Mouse (Mus musculus): ENCODE measurements at regions not wholly inside any gene's neighbourhood (a gene's known extent, or its start where the extent isn't known, plus 50 kb on each side); places are given as distances from the start of the nearest gene placed in this dataset.

- no peak for DNase-seq (ENCODE audit: extremely low spot score, low spot score)
- Histone ChIP-seq H3K27me3 (ENCODE audit: poor library complexity, severe bottlenecking) (peaks cover 84% of the 10 kb centered on the region), H3K27ac (no peak overlapping the region), H3K4me3 (no peak overlapping the region), H3K4me1 (0 out of 2 replicates have a peak, but pooled peaks cover 4% of the 10 kb centered on the region), H3K9me3 (peaks cover 8% of the 10 kb centered on the region), H3K36me3 (replicated peaks) (no peaks in the 10 kb centered on the region)
- WGBS: 78% methylated on average over 11 of the region's 11 CpGs
Observed at GRCm38 (mm10) chr5:106392213-106392612, 65.8 kb downstream of the Barhl2 start.

- no peak overlapping the region for H3K4me3 ChIP-seq
- H3K27ac ChIP-seq: peak overlapping the region; percentile 7; the same call in 1 of the 2 replicates
- peaks cover 8% of the 10 kb centered on the region for H3K9me3 ChIP-seq
- H3K4me1 ChIP-seq: peaks cover 41% of the 10 kb centered on the region
- H3K27me3 ChIP-seq (ENCODE audit: poor library complexity, severe bottlenecking): peaks cover 100% of the 10 kb centered on the region
- H3K36me3 ChIP-seq (replicated peaks): no peaks in the 10 kb centered on the region
- no peak for DNase-seq (ENCODE audit: extremely low spot score, low spot score)
- whole genome bisulfite sequencing: 64% methylated on average over 7 of the region's 7 CpGs
Observed at GRCm38 (mm10) chr5:106386621-106387020, 71.3 kb downstream of the Barhl2 start.

GRCm38 (mm10) chr5:106385838-106386237 is 72.1 kb downstream of the Barhl2 start:
- no peak overlapping the region for H3K27ac ChIP-seq
- DNase-seq (ENCODE audit: extremely low spot score, low spot score): peak; percentile 38
- no peaks in the 10 kb centered on the region for H3K36me3 ChIP-seq (replicated peaks)
- H3K9me3 ChIP-seq: peaks cover 8% of the 10 kb centered on the region
- peaks cover 100% of the 10 kb centered on the region for H3K27me3 ChIP-seq (ENCODE audit: poor library complexity, severe bottlenecking)
- 37% methylated on average over 8 of the region's 8 CpGs for WGBS
- peaks cover 41% of the 10 kb centered on the region for H3K4me1 ChIP-seq
- H3K4me3 ChIP-seq: no peak overlapping the region

GRCm38 (mm10) chr5:106385219-106385618 is 72.7 kb downstream of the Barhl2 start:
- WGBS: 40% methylated on average over 6 of the region's 6 CpGs
- peaks cover 100% of the 10 kb centered on the region for H3K27me3 ChIP-seq (ENCODE audit: poor library complexity, severe bottlenecking)
- H3K27ac ChIP-seq: no peak overlapping the region
- no peaks in the 10 kb centered on the region for H3K36me3 ChIP-seq (replicated peaks)
- no peak overlapping the region for H3K4me3 ChIP-seq
- peaks cover 5% of the 10 kb centered on the region for H3K9me3 ChIP-seq
- H3K4me1 ChIP-seq: peaks cover 41% of the 10 kb centered on the region
- DNase-seq (ENCODE audit: extremely low spot score, low spot score): no peak

- Histone ChIP-seq H3K27ac (peak overlapping the region; percentile 63; the same call in 1 of the 2 replicates), H3K36me3 (replicated peaks) (no peaks in the 10 kb centered on the region), H3K9me3 (no peaks in the 10 kb centered on the region), H3K27me3 (ENCODE audit: poor library complexity, severe bottlenecking) (peaks cover 100% of the 10 kb centered on the region), H3K4me3 (no peak overlapping the region), H3K4me1 (peaks cover 41% of the 10 kb centered on the region)
- DNase-seq (ENCODE audit: extremely low spot score, low spot score): no peak
- WGBS: 50% methylated on average over 6 of the region's 6 CpGs
Observed at GRCm38 (mm10) chr5:106384138-106384770, 73.7 kb downstream of the Barhl2 start.

GRCm38 (mm10) chr5:106381919-106382318 is 76.0 kb downstream of the Barhl2 start:
- Histone ChIP-seq H3K4me1 (peaks cover 34% of the 10 kb centered on the region), H3K27ac (no peak overlapping the region), H3K9me3 (no peaks in the 10 kb centered on the region), H3K27me3 (ENCODE audit: poor library complexity, severe bottlenecking) (peaks cover 97% of the 10 kb centered on the region), H3K4me3 (no peak overlapping the region), H3K36me3 (replicated peaks) (no peaks in the 10 kb centered on the region)
- DNase-seq (ENCODE audit: extremely low spot score, low spot score): no peak
- WGBS: 88% methylated on average over 3 of the region's 3 CpGs

- peaks cover 89% of the 10 kb centered on the region for H3K27me3 ChIP-seq (ENCODE audit: poor library complexity, severe bottlenecking)
- no peak overlapping the region for H3K4me3 ChIP-seq
- H3K36me3 ChIP-seq (replicated peaks): no peaks in the 10 kb centered on the region
- 41% methylated on average over 9 of the region's 9 CpGs for WGBS
- peaks cover 22% of the 10 kb centered on the region for H3K4me1 ChIP-seq
- H3K9me3 ChIP-seq: no peaks in the 10 kb centered on the region
- H3K27ac ChIP-seq: no peak overlapping the region
- no peak for DNase-seq (ENCODE audit: extremely low spot score, low spot score)
Observed at GRCm38 (mm10) chr5:106380631-106381285, 77.2 kb downstream of the Barhl2 start.

GRCm38 (mm10) chr5:106376781-106377525 is 81.0 kb downstream of the Barhl2 start:
- peaks cover 3% of the 10 kb centered on the region; the same call in 1 of the 2 replicates for H3K9me3 ChIP-seq
- H3K36me3 ChIP-seq (replicated peaks): no peaks in the 10 kb centered on the region
- no peak for DNase-seq (ENCODE audit: extremely low spot score, low spot score)
- no peak overlapping the region for H3K4me3 ChIP-seq
- WGBS: 90% methylated on average over 25 of the region's 25 CpGs
- H3K27ac ChIP-seq: no peak overlapping the region
- H3K27me3 ChIP-seq (ENCODE audit: poor library complexity, severe bottlenecking): peaks cover 51% of the 10 kb centered on the region
- no peaks in the 10 kb centered on the region; the same call in 1 of the 2 replicates for H3K4me1 ChIP-seq

GRCm38 (mm10) chr5:106367831-106368230 is 90.1 kb downstream of the Barhl2 start:
- 35% methylated on average over 9 of the region's 9 CpGs for WGBS
- no peak for DNase-seq (ENCODE audit: extremely low spot score, low spot score)
- H3K36me3 ChIP-seq (replicated peaks): no peaks in the 10 kb centered on the region
- no peak overlapping the region for H3K4me3 ChIP-seq
- H3K27me3 ChIP-seq (ENCODE audit: poor library complexity, severe bottlenecking): peaks cover 55% of the 10 kb centered on the region
- peaks cover 8% of the 10 kb centered on the region for H3K4me1 ChIP-seq
- H3K27ac ChIP-seq: no peak overlapping the region
- H3K9me3 ChIP-seq: no peaks in the 10 kb centered on the region

- WGBS: 71% methylated on average over 5 of the region's 5 CpGs
- H3K27me3 ChIP-seq (ENCODE audit: poor library complexity, severe bottlenecking): peaks cover 58% of the 10 kb centered on the region
- peaks cover 8% of the 10 kb centered on the region for H3K4me1 ChIP-seq
- H3K36me3 ChIP-seq (replicated peaks): no peaks in the 10 kb centered on the region
- no peak overlapping the region for H3K4me3 ChIP-seq
- H3K9me3 ChIP-seq: no peaks in the 10 kb centered on the region
- no peak overlapping the region for H3K27ac ChIP-seq
- DNase-seq (ENCODE audit: extremely low spot score, low spot score): no peak
Observed at GRCm38 (mm10) chr5:106367312-106367711, 90.7 kb downstream of the Barhl2 start.

- H3K36me3 ChIP-seq (replicated peaks): no peaks in the 10 kb centered on the region
- peaks cover 8% of the 10 kb centered on the region for H3K4me1 ChIP-seq
- no peak overlapping the region for H3K27ac ChIP-seq
- H3K4me3 ChIP-seq: no peak overlapping the region
- WGBS: 84% methylated on average over 7 of the region's 7 CpGs
- peaks cover 62% of the 10 kb centered on the region for H3K27me3 ChIP-seq (ENCODE audit: poor library complexity, severe bottlenecking)
- DNase-seq (ENCODE audit: extremely low spot score, low spot score): no peak
- peaks cover under 1% of the 10 kb centered on the region; the same call in 1 of the 2 replicates for H3K9me3 ChIP-seq
Observed at GRCm38 (mm10) chr5:106366006-106366405, 92.0 kb downstream of the Barhl2 start.

GRCm38 (mm10) chr5:106365094-106365493 is 92.9 kb downstream of the Barhl2 start:
- 51% methylated on average over 8 of the region's 8 CpGs for WGBS
- peaks cover 57% of the 10 kb centered on the region for H3K27me3 ChIP-seq (ENCODE audit: poor library complexity, severe bottlenecking)
- peaks cover 8% of the 10 kb centered on the region for H3K4me1 ChIP-seq
- no peaks in the 10 kb centered on the region for H3K36me3 ChIP-seq (replicated peaks)
- no peak overlapping the region for H3K4me3 ChIP-seq
- DNase-seq (ENCODE audit: extremely low spot score, low spot score): no peak
- peaks cover 5% of the 10 kb centered on the region; the same call in 1 of the 2 replicates for H3K9me3 ChIP-seq
- no peak overlapping the region for H3K27ac ChIP-seq

GRCm38 (mm10) chr5:106351348-106351747 is 106.6 kb downstream of the Barhl2 start:
- Histone ChIP-seq H3K27ac (no peak overlapping the region), H3K9me3 (no peaks in the 10 kb centered on the region), H3K4me1 (peaks cover 34% of the 10 kb centered on the region), H3K27me3 (ENCODE audit: poor library complexity, severe bottlenecking) (peaks cover 66% of the 10 kb centered on the region), H3K36me3 (replicated peaks) (no peaks in the 10 kb centered on the region), H3K4me3 (no peak overlapping the region)
- DNase-seq (ENCODE audit: extremely low spot score, low spot score): no peak
- 86% methylated on average over 8 of the region's 8 CpGs for WGBS

Measured in forebrain, embryonic 10.5 days (tissue).